Mouse (Mus musculus) intestine, embryonic 14.5 days (tissue): ENCODE data around the gene Pik3r6. TPM values are rescaled to one million over a fixed set of nuclear protein-coding genes. Genes with fewer than 3 reads are reported as not detected.

Experiments used
- ATAC-seq: fragments of 200-750 bp; cut with Nextera tagmentation; replicated peaks from 2 replicates; pipeline ENCODE4 v1.8.0; 2017; ENCODE audit warnings: low read depth, moderate number of reproducible peaks, moderate TSS enrichment, moderate library complexity; ENCODE audit not compliant: low FRiP score, low TSS enrichment
- DNase-seq: peaks from one replicate; pipeline ENCODE4 v3.0.0-alpha.2; 2018; ENCODE audit warnings: low spot score
- H3K27ac ChIP-seq: fragments of 300-500 bp; sonication (generic); 2 replicates; pipeline ENCODE4 v1.5.1; 2014; ENCODE audit warnings: low read depth, mild to moderate bottlenecking, control low read depth
- H3K27me3 ChIP-seq: fragments of 300-500 bp; sonication (generic); replicated peaks from 2 replicates; pipeline ENCODE4 v1.6.1; 2014; ENCODE audit warnings: low read length, control low read depth; ENCODE audit not compliant: control insufficient read depth, insufficient read depth
- H3K36me3 ChIP-seq: fragments of 300-500 bp; sonication (generic); 2 replicates; pipeline ENCODE4 v1.6.1; 2014; ENCODE audit warnings: low read length, control low read depth; ENCODE audit not compliant: control insufficient read depth, insufficient read depth
- H3K4me1 ChIP-seq: fragments of 300-500 bp; sonication (generic); replicated peaks from 2 replicates; pipeline ENCODE4 v1.6.1; 2014; ENCODE audit warnings: low read length, control low read depth, mixed read lengths; ENCODE audit not compliant: control insufficient read depth, insufficient read depth
- H3K4me2 ChIP-seq: fragments of 300-500 bp; sonication (generic); 2 replicates; pipeline ENCODE4 v1.6.1; 2014; ENCODE audit warnings: low read length
- H3K4me3 ChIP-seq: fragments of 300-500 bp; sonication (generic); 2 replicates; pipeline ENCODE4 v1.5.1; 2014; ENCODE audit warnings: low read depth, low read length, control low read depth, mixed read lengths
- H3K9ac ChIP-seq: fragments of 300-500 bp; sonication (generic); 2 replicates; pipeline ENCODE4 v1.6.1; 2014; ENCODE audit warnings: mild to moderate bottlenecking, low read length
- H3K9me3 ChIP-seq: fragments of 300-500 bp; sonication (generic); 2 replicates; pipeline ENCODE4 v1.6.1; 2016; ENCODE audit warnings: low read length, control low read depth; ENCODE audit not compliant: control insufficient read depth
- WGBS: fragments of 180-500 bp; shearing (Covaris S2); extraction: QIAGEN DNeasy Blood & Tissue Kit; methylation state at CpG from one replicate; pipeline ENCODE4 v1.1.7; 2014; 5-methylcytosine and 5-hydroxymethylcytosine counted together
- polyA plus RNA-seq: library from polyadenylated mRNA; unstranded; fragments of >200 nt; fragmentation: Nextera tagmentation; extraction: Ambion mirVana; gene quantifications from 2 replicates; pipeline ENCODE4 v1.2.1, GENCODE M21; 2014

The Pik3r6 gene
- polyA plus RNA-seq, 1 experiment from 2014 or later = 3.3 TPM

GRCm38 (mm10) chr11:68467962-68468612, 34.7 kb upstream of the Pik3r6 start:
- H3K9ac ChIP-seq = no peak overlapping the region
- no peaks in the 10 kb centered on the region for H3K27me3 ChIP-seq
- no peaks in the 10 kb centered on the region for H3K9me3 ChIP-seq
- DNase-seq (no peak), ATAC-seq (no peak)
- WGBS = 79% methylated on average over 9 of the region's 9 CpGs
- H3K4me2 ChIP-seq = no peak overlapping the region
- no peaks in the 10 kb centered on the region for H3K4me1 ChIP-seq
- no peaks in the 10 kb centered on the region for H3K36me3 ChIP-seq
- H3K4me3 ChIP-seq = no peak overlapping the region
- no peak overlapping the region for H3K27ac ChIP-seq

GRCm38 (mm10) chr11:68468886-68469285, 33.9 kb upstream of the Pik3r6 start:
- no peaks in the 10 kb centered on the region for H3K36me3 ChIP-seq
- no peaks in the 10 kb centered on the region for H3K9me3 ChIP-seq
- H3K9ac ChIP-seq = no peak overlapping the region
- no peak overlapping the region for H3K4me3 ChIP-seq
- H3K27ac ChIP-seq = no peak overlapping the region
- no peaks in the 10 kb centered on the region for H3K4me1 ChIP-seq
- 77% methylated on average over 4 of the region's 4 CpGs for WGBS
- H3K4me2 ChIP-seq = no peak overlapping the region
- DNase-seq (no peak), ATAC-seq (no peak)
- no peaks in the 10 kb centered on the region for H3K27me3 ChIP-seq

- Histone ChIP-seq H3K27ac (no peak overlapping the region), H3K4me2 (no peak overlapping the region), H3K36me3 (no peaks in the 10 kb centered on the region), H3K4me3 (no peak overlapping the region), H3K27me3 (no peaks in the 10 kb centered on the region), H3K4me1 (no peaks in the 10 kb centered on the region), H3K9ac (no peak overlapping the region), H3K9me3 (no peaks in the 10 kb centered on the region)
- DNase-seq = no peak
- no peak for ATAC-seq
- 77% methylated on average over 5 of the region's 5 CpGs for WGBS
Observed at GRCm38 (mm10) chr11:68472162-68472849, 30.5 kb upstream of the Pik3r6 start.

DNA sequence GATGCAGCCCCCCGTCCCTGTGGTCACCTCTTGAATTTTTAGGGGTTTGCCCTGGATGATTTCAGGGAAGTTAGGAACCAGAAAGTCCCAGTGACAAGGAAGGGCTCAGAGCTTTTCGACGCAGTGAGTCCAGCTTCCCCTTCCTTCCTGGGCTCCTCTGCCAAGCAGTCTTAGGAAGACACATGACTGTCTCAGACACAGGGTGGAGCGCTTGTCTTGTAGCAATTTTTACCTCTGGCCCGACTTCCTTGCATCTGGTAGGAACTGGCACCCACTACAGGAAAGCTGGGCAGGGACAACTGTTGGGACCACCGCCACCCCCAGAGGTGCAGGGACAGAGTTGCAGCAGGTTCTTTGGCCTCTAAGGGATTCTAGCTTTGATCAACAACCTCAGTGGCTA, 28.2 kb upstream of the Pik3r6 start:
- DNase-seq (no peak), ATAC-seq (no peak)
- H3K27me3 ChIP-seq = no peaks in the 10 kb centered on the region
- H3K27ac ChIP-seq = no peak overlapping the region
- H3K4me2 ChIP-seq = no peak overlapping the region
- no peak overlapping the region for H3K4me3 ChIP-seq
- H3K36me3 ChIP-seq = no peaks in the 10 kb centered on the region
- no peaks in the 10 kb centered on the region for H3K9me3 ChIP-seq
- no peak overlapping the region for H3K9ac ChIP-seq
- WGBS = 71% methylated on average over 6 of the region's 6 CpGs
- H3K4me1 ChIP-seq = no peaks in the 10 kb centered on the region

GRCm38 (mm10) chr11:68475676-68476075, 27.1 kb upstream of the Pik3r6 start:
- 82% methylated on average over 7 of the region's 7 CpGs for WGBS

GRCm38 (mm10) chr11:68477661-68478060, 25.2 kb upstream of the Pik3r6 start:
- no peaks in the 10 kb centered on the region for H3K4me1 ChIP-seq
- H3K4me3 ChIP-seq = no peak overlapping the region
- no peak overlapping the region for H3K9ac ChIP-seq
- ATAC-seq = no peak
- H3K4me2 ChIP-seq = no peak overlapping the region
- H3K27ac ChIP-seq = no peak overlapping the region
- WGBS = 84% methylated on average over 6 of the region's 6 CpGs
- H3K36me3 ChIP-seq = no peaks in the 10 kb centered on the region
- no peaks in the 10 kb centered on the region for H3K27me3 ChIP-seq
- 0 out of 2 replicates have a peak, but pooled peaks cover 3% of the 10 kb centered on the region for H3K9me3 ChIP-seq
- no peak for DNase-seq

More at GRCm38 (mm10) chr11:68475676-68476075, 27.1 kb upstream of the Pik3r6 start:
- H3K36me3 ChIP-seq = no peaks in the 10 kb centered on the region
- 0 out of 2 replicates have a peak, but pooled peaks cover 3% of the 10 kb centered on the region for H3K9me3 ChIP-seq
- no peaks in the 10 kb centered on the region for H3K4me1 ChIP-seq
- no peak overlapping the region for H3K9ac ChIP-seq
- H3K27me3 ChIP-seq = no peaks in the 10 kb centered on the region
- H3K4me2 ChIP-seq = no peak overlapping the region
- DNase-seq (no peak), ATAC-seq (no peak)
- no peak overlapping the region for H3K27ac ChIP-seq
- H3K4me3 ChIP-seq = no peak overlapping the region

- H3K9me3 ChIP-seq = 0 out of 2 replicates have a peak, but pooled peaks cover 3% of the 10 kb centered on the region
- 78% methylated on average over 3 of the region's 3 CpGs for WGBS
- H3K27me3 ChIP-seq = no peaks in the 10 kb centered on the region
- no peak overlapping the region for H3K4me2 ChIP-seq
- no peaks in the 10 kb centered on the region for H3K36me3 ChIP-seq
- H3K9ac ChIP-seq = no peak overlapping the region
- no peak overlapping the region for H3K27ac ChIP-seq
- DNase-seq (no peak), ATAC-seq (no peak)
- H3K4me3 ChIP-seq = no peak overlapping the region
- H3K4me1 ChIP-seq = no peaks in the 10 kb centered on the region
Observed at GRCm38 (mm10) chr11:68478574-68478981, 24.2 kb upstream of the Pik3r6 start.

GRCm38 (mm10) chr11:68480660-68481059, 22.2 kb upstream of the Pik3r6 start:
- WGBS = 96% methylated on average over 4 of the region's 4 CpGs
- Histone ChIP-seq H3K9ac (no peak overlapping the region), H3K27me3 (no peaks in the 10 kb centered on the region), H3K4me2 (no peak overlapping the region), H3K27ac (no peak overlapping the region), H3K4me3 (no peak overlapping the region), H3K4me1 (no peaks in the 10 kb centered on the region), H3K9me3 (0 out of 2 replicates have a peak, but pooled peaks cover 3% of the 10 kb centered on the region), H3K36me3 (no peaks in the 10 kb centered on the region)
- ATAC-seq (no peak), DNase-seq (no peak)

- 0 out of 2 replicates have a peak, but pooled peaks cover 3% of the 10 kb centered on the region for H3K9me3 ChIP-seq
- H3K27ac ChIP-seq = no peak overlapping the region
- ATAC-seq = no peak
- H3K4me2 ChIP-seq = no peak overlapping the region
- no peak overlapping the region for H3K9ac ChIP-seq
- H3K4me3 ChIP-seq = no peak overlapping the region
- no peaks in the 10 kb centered on the region for H3K27me3 ChIP-seq
- H3K4me1 ChIP-seq = no peaks in the 10 kb centered on the region
- DNase-seq = no peak
- H3K36me3 ChIP-seq = no peaks in the 10 kb centered on the region
Observed at GRCm38 (mm10) chr11:68482001-68482400, 20.8 kb upstream of the Pik3r6 start.
